Mouse (Mus musculus) MEL (cell line): ENCODE results near the gene Tigd2. TPM values are rescaled to one million over a fixed set of nuclear protein-coding genes. Genes with fewer than 3 reads are reported as not detected.
A peak's percentile ranks its signal among the peaks of the same experiment; 100 is the strongest.

Source experiments
- DNase-seq: peaks from one replicate; pipeline ENCODE4 v3.0.0; 2011; ENCODE audit warnings: low read depth, low spot score
- H3K27ac ChIP-seq: 2 replicates; pipeline ENCODE4 v1.5.1; 2012; ENCODE audit warnings: low read depth, mild to moderate bottlenecking, control low read depth, low read length, moderate library complexity; ENCODE audit not compliant: control insufficient read depth
- H3K27me3 ChIP-seq, 2 experiments: fragments of 150-350 bp in 1 of 2; sonication (generic) in 1 of 2; 2 replicates each; pipeline ENCODE4 v1.6.1; 2012; ENCODE audit warnings: low read length in 2 of 2, mild to moderate bottlenecking in 2 of 2, improper control_type of control experiment in 1 of 2, moderate library complexity in 1 of 2; ENCODE audit not compliant: insufficient read depth in 2 of 2, control insufficient read depth in 1 of 2
- H3K36me3 ChIP-seq, 2 experiments: 2 replicates each; pipeline ENCODE4 v1.6.1; 2012 to 2014; ENCODE audit warnings: low read length in 2 of 2, improper control_type of control experiment in 1 of 2, inconsistent platforms in 1 of 2, mild to moderate bottlenecking in 1 of 2; ENCODE audit not compliant: insufficient read depth in 2 of 2, control insufficient read depth in 1 of 2
- H3K4me1 ChIP-seq, 2 experiments: fragments of 150-350 bp in 1 of 2; sonication (generic) in 1 of 2; 2 replicates each; pipeline ENCODE4 v1.6.1; 2012; ENCODE audit warnings: low read length in 2 of 2, improper control_type of control experiment in 1 of 2, mild to moderate bottlenecking in 1 of 2; ENCODE audit not compliant: insufficient read depth in 2 of 2, control insufficient read depth in 1 of 2
- H3K4me3 ChIP-seq, 2 experiments: fragments of 150-350 bp in 1 of 2; sonication (generic) in 1 of 2; 2 replicates each; pipeline ENCODE4 v1.5.1; 2012; ENCODE audit warnings: low read depth in 2 of 2, low read length in 2 of 2, mild to moderate bottlenecking in 2 of 2, moderate library complexity in 2 of 2, control low read depth in 1 of 2, improper control_type of control experiment in 1 of 2; ENCODE audit not compliant: control insufficient read depth in 1 of 2, insufficient read depth in 1 of 2
- H3K79me2 ChIP-seq: 2 replicates; pipeline ENCODE4 v1.6.1; 2012; ENCODE audit warnings: mild to moderate bottlenecking, low read length, moderate library complexity; ENCODE audit not compliant: control insufficient read depth, poor library complexity, insufficient read depth
- H3K9ac ChIP-seq: 2 replicates; pipeline ENCODE4 v1.6.1; 2012; ENCODE audit warnings: low read depth, mild to moderate bottlenecking, control low read depth, low read length, moderate library complexity; ENCODE audit not compliant: control insufficient read depth, poor library complexity, severe bottlenecking
- H3K9me3 ChIP-seq: fragments of 150-350 bp; sonication (generic); replicated peaks from 2 replicates; pipeline ENCODE4 v1.6.1; 2012; ENCODE audit warnings: mild to moderate bottlenecking, low read length, improper control_type of control experiment, moderate library complexity; ENCODE audit not compliant: insufficient read depth
- CHD1 ChIP-seq: IDR thresholded peaks from 2 replicates; pipeline ENCODE4 v1.6.1; 2012; ENCODE audit warnings: low read depth, mild to moderate bottlenecking, inconsistent platforms, low read length, improper control_type of control experiment
- CTCF ChIP-seq, 3 experiments: IDR thresholded peaks in 2 of 3; conservative IDR thresholded peaks in 1 of 3; 2 replicates each; pipeline ENCODE4 v1.5.1; 2011 to 2012; ENCODE audit warnings: low read length in 3 of 3, low read depth in 2 of 3, mild to moderate bottlenecking in 2 of 3, improper control_type of control experiment in 1 of 3, inconsistent platforms in 1 of 3, mixed read lengths in 1 of 3, moderate library complexity in 1 of 3; ENCODE audit not compliant: control insufficient read depth in 1 of 3, insufficient read depth in 1 of 3, poor library complexity in 1 of 3, severe bottlenecking in 1 of 3
- ETS1 ChIP-seq: IDR thresholded peaks from 2 replicates; pipeline ENCODE4 v1.6.1; 2012; ENCODE audit warnings: low read depth, mild to moderate bottlenecking, inconsistent platforms, low read length, improper control_type of control experiment, moderate library complexity
- GATA1 ChIP-seq: IDR thresholded peaks from 2 replicates; pipeline ENCODE4 v1.6.1; 2011; ENCODE audit warnings: low read depth, low read length, improper control_type of control experiment
- HCFC1 ChIP-seq: IDR thresholded peaks from 2 replicates; pipeline ENCODE4 v1.6.1; 2012; ENCODE audit warnings: low read depth, mild to moderate bottlenecking, inconsistent platforms, low read length, improper control_type of control experiment, moderate library complexity
- KAT2A ChIP-seq: conservative IDR thresholded peaks from 2 replicates; pipeline ENCODE4 v1.6.1; 2012; ENCODE audit warnings: low read depth, low read length, improper control_type of control experiment, inconsistent platforms
- MXI1 ChIP-seq: IDR thresholded peaks from 2 replicates; pipeline ENCODE4 v1.6.1; 2011; ENCODE audit warnings: mild to moderate bottlenecking, low read depth, low read length, improper control_type of control experiment
- MYB ChIP-seq: IDR thresholded peaks from 2 replicates; pipeline ENCODE4 v1.6.1; 2011; ENCODE audit warnings: mild to moderate bottlenecking, low read depth, low read length, improper control_type of control experiment
- MYC ChIP-seq: IDR thresholded peaks from 2 replicates; pipeline ENCODE4 v1.6.1; 2011; ENCODE audit warnings: low read depth, mild to moderate bottlenecking, low read length, improper control_type of control experiment, moderate library complexity
- NRF1 ChIP-seq: IDR thresholded peaks from 2 replicates; pipeline ENCODE4 v1.6.1; 2014; ENCODE audit warnings: low read depth, mild to moderate bottlenecking, inconsistent platforms, low read length, improper control_type of control experiment, moderate library complexity; ENCODE audit not compliant: poor library complexity, insufficient read depth, severe bottlenecking
- RAD21 ChIP-seq: IDR thresholded peaks from 2 replicates; pipeline ENCODE4 v1.6.1; 2011; ENCODE audit warnings: mild to moderate bottlenecking, low read depth, low read length, improper control_type of control experiment
- SIN3A ChIP-seq: IDR thresholded peaks from 2 replicates; pipeline ENCODE4 v1.6.1; 2012; ENCODE audit warnings: low read length, improper control_type of control experiment, inconsistent platforms
- SMC3 ChIP-seq: IDR thresholded peaks from 2 replicates; pipeline ENCODE4 v1.6.1; 2011; ENCODE audit warnings: low read depth, low read length, improper control_type of control experiment
- TBP ChIP-seq: IDR thresholded peaks from 2 replicates; pipeline ENCODE4 v1.8.0; 2011; ENCODE audit warnings: low read depth, low read length, improper control_type of control experiment
- UBTF ChIP-seq: IDR thresholded peaks from 2 replicates; pipeline ENCODE4 v1.6.1; 2012; ENCODE audit warnings: low read depth, mild to moderate bottlenecking, inconsistent platforms, low read length, improper control_type of control experiment, moderate library complexity, borderline replicate concordance; ENCODE audit not compliant: insufficient read depth
- USF1 ChIP-seq: IDR thresholded peaks from 2 replicates; pipeline ENCODE4 v1.6.1; 2014; ENCODE audit warnings: low read depth, mild to moderate bottlenecking, inconsistent platforms, low read length, improper control_type of control experiment, moderate library complexity
- USF2 ChIP-seq, 2 experiments: IDR thresholded peaks; 2 replicates each; pipeline ENCODE4 v1.6.1; 2011 to 2012; ENCODE audit warnings: improper control_type of control experiment in 2 of 2, low read length in 2 of 2, borderline replicate concordance in 1 of 2, inconsistent platforms in 1 of 2, low read depth in 1 of 2, mild to moderate bottlenecking in 1 of 2; ENCODE audit not compliant: insufficient read depth in 1 of 2
- ZC3H11A ChIP-seq: IDR thresholded peaks from 2 replicates; pipeline ENCODE4 v1.6.1; 2012; ENCODE audit warnings: low read depth, mild to moderate bottlenecking, inconsistent platforms, low read length, improper control_type of control experiment
- ZNF384 ChIP-seq: IDR thresholded peaks from 2 replicates; pipeline ENCODE4 v1.6.1; 2012; ENCODE audit warnings: low read depth, mild to moderate bottlenecking, inconsistent platforms, low read length, improper control_type of control experiment
- polyA plus RNA-seq, 2 experiments: library from polyadenylated mRNA; stranded (reverse) in 1 of 2; unstranded in 1 of 2; fragments of >175 nt in 1 of 2; fragments of >200 nt in 1 of 2; gene quantifications; 2 replicates each; pipeline versions ENCODE4 v1.2.1 to v1.2.4; 2012; ENCODE audit warnings: low replicate concordance in 2 of 2, low read depth in 1 of 2; ENCODE audit not compliant: insufficient read length in 2 of 2, insufficient read depth in 1 of 2, missing spikeins in 1 of 2
- total RNA-seq: library from RNA; depleted of rRNA; stranded (reverse); fragments of 300-350 nt; gene quantifications from 2 replicates; pipeline ENCODE4 v1.2.3, GENCODE M21; 2012

Gene Tigd2
- total and polyA plus RNA-seq, 3 experiments: 7.2 to 64.5 (median 7.5) TPM

DNA sequence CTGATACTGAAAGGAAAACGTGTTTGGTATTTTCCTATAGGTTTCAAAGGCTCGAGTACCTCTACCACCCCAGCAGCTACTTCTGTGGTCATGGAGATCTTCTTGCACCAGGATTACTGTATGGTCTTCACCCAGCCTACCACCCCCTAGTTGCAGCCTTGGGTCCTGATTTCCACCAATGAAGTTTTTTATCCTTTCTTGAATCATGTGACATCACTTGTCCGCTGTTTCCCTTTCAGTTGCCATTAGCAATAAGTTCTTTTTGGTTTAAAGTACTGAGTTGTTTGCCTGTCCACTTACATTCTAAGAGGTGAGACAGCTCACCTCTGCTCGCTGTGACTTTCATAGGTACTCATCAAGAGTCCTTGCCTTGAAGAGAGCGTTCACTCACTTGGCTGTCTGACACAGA is 633 bp downstream of the Tigd2 start:
- Histone ChIP-seq H3K27me3 (no peaks in the 10 kb centered on the region), H3K4me1 (no peaks in the 10 kb centered on the region; a peak in 1 of 4 replicates), H3K9ac (peak overlapping the region; percentile 92), H3K9me3 (no peaks in the 10 kb centered on the region), H3K4me3 (peak overlapping the region; percentile 94 to 97), H3K79me2 (peaks cover 3% of the 10 kb centered on the region; the same call in 1 of the 2 replicates), H3K27ac (peak overlapping the region; percentile 47; the same call in 1 of the 2 replicates), H3K36me3 (no peaks in the 10 kb centered on the region; a peak in 1 of 4 replicates)
- TF ChIP-seq SIN3A: peak; percentile 28; the same call in 1 of the 2 replicates
- 0 out of 2 replicates have a peak, but pooled peaks have one; percentile 18 for TF ChIP-seq TBP
- TF ChIP-seq NRF1: no peak
- no peak for TF ChIP-seq RAD21
- TF ChIP-seq SMC3: no peak
- 0 out of 2 replicates have a peak, but pooled peaks have one; percentile 17 for TF ChIP-seq MXI1
- no peak for TF ChIP-seq MYC
- no peak for TF ChIP-seq CTCF (IDR thresholded peaks at IDR 0.05 in 2 of 3, conservative IDR thresholded peaks at IDR 0.05 in 1 of 3; ENCODE audit: control insufficient read depth in 1 of 3, insufficient read depth in 1 of 3, low read depth in 2 of 3, low read length in 3 of 3, poor library complexity in 1 of 3, severe bottlenecking in 1 of 3)
- peak; percentile 70; the same call in 1 of the 2 replicates for TF ChIP-seq USF1
- 0 out of 4 replicates have a peak, but pooled peaks of 1 of the 2 experiments have one; percentile 16 for TF ChIP-seq USF2 (IDR thresholded peaks at IDR 0.05; ENCODE audit: borderline replicate concordance in 1 of 2, insufficient read depth in 1 of 2, low read depth in 1 of 2, low read length in 2 of 2)
- peak; percentile 71 for DNase-seq

DNA sequence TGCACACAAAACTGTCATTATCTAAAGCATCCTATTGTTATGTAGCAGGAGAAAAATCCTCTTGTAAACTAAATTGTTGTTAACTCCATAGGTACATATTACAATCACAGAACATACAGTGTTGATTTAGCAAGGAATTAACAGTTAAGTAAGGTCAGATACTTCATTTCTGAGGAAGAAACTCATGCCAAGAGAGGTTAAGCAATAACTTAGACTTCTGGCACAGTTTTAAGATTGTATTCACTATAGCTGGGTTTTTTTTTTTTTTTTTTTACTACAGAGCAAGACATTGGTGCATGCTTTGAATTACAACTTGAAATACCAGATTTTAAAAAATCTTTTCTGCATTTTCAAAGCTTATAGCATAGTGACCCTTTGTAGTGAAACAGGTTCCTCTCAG is 24.5 kb downstream of the Tigd2 start:
- TF ChIP-seq MYB (no peak), CHD1 (no peak), UBTF (no peak), GATA1 (no peak), NRF1 (no peak), HCFC1 (no peak), ZC3H11A (no peak), KAT2A (no peak), ETS1 (no peak), ZNF384 (no peak)
- Histone ChIP-seq H3K27me3 (no peaks in the 10 kb centered on the region), H3K36me3 (no peaks in the 10 kb centered on the region), H3K27ac (no peak overlapping the region), H3K9ac (no peak overlapping the region), H3K4me3 (no peak overlapping the region), H3K79me2 (no peaks in the 10 kb centered on the region), H3K4me1 (no peaks in the 10 kb centered on the region), H3K9me3 (no peaks in the 10 kb centered on the region)
- DNase-seq: no peak
